Mouse (Mus musculus) kidney, adult 2 months (tissue): Measurements from ENCODE around the gene Hbq1b.

Experiments
- CTCF ChIP-seq: fragments of 200-500 bp; conservative IDR thresholded peaks from 2 replicates; pipeline ENCODE4 v1.5.1; 2011; ENCODE audit warnings: low read depth, mild to moderate bottlenecking, control low read depth, low read length, moderate library complexity, mixed read lengths; ENCODE audit not compliant: insufficient read depth, insufficient read length
- POLR2A ChIP-seq: fragments of 200-500 bp; IDR thresholded peaks from one replicate; pipeline ENCODE4 v1.6.1; 2011; ENCODE audit warnings: low read depth, low read length, control low read depth

DNA sequence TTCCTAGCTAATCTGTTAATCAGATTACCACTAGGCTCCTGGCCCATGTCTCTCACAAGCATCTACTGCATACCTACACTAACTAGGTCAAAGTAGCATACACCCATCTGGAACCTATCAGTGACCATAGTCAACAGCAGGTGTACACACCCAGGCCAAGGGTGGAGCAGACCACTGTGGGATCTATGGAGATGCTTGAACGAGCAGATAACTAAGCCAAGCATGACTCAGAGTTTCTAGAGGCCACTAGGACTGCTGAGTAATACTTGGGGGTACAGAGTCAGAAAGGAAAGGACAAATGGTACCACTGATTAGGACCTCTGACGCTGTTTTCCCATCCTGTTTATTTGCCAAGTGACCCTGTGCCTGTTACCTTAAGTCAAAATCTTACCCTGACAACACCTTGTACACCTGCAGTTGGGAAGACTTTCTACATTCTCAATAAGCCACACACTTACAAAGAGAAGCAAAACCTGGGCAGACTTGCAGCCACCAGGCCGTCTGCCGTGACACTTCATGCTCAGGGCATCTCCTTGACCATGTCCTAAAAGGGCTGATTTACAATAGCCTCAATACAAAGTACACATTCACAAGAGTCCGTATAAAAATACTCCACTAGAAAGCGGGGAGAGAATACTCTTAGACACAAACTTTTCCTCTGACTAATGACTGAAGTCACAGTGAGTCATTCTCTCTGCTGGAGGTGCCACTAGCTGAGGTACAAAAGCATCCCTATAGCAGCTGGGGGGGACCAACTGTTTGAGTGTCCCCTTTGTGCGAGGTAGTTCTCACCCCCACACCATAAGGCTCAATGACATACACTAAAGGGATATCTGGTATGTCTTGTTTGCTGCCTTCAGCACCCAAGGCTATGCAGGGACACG, 35.6 kb upstream of the Hbq1b start:
- no peak for TF ChIP-seq CTCF
- no peak for TF ChIP-seq POLR2A
